Mouse (Mus musculus): ENCODE results near the gene Stat4.

The Stat4 gene

DNA sequence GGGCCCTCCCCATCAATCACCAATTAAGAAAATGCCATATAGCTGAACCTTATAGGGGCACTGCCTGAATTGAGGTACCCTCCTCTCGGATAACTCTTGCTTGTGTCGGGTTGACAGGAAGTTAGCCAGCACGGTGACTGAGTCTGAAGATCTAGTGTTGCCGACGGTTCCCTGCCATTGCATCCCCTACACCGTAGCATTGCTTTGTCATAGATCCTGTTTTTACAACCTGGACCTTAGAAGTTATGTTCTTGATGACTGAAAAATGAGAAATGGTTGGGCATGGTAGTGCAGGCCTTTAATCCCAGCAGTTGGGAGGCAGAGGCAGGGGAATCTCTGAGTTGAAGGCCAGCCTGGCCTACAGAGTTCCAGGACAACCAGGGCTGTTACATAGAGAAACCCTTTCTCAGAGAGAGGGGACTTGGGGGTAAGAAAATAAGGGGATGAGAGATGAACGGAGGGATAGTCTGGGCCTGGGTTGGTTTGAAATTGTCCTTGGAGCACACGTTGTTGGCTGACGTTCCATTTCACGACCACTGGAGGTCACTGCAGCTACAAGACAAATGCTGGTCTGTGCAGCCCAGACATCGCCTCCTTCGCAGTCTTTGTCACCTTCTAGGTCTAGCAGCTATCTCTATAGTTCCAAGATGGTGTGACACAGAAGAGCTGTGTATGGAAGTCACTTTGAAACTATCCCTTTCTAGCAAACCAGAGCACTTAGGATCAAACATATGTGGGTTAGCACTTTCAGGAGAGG is 159.4 kb downstream of the Stat4 start:
- peak; percentile 67 for DNase-seq (ENCODE audit: low read depth)

DNA sequence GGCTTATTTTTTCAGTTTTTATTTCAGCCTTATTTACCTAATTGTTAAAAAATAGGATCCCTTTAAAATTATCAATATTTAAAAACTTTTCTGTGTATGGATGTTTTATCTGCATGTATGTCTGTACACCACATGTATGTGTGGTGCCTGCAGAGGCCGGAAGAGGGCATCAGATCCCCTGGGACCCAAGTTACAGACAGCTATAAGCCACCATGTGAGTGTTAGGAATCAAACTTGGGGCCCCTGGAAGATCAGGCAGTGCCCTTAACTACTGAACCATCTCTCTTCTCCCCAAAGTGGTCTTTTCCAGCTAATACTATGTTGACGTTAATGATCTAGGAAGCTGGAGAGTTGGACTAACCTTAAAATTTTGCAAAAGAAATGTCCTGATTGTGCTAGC is 160.5 kb downstream of the Stat4 start:
- DNase-seq (ENCODE audit: low read depth): no peak

DNA sequence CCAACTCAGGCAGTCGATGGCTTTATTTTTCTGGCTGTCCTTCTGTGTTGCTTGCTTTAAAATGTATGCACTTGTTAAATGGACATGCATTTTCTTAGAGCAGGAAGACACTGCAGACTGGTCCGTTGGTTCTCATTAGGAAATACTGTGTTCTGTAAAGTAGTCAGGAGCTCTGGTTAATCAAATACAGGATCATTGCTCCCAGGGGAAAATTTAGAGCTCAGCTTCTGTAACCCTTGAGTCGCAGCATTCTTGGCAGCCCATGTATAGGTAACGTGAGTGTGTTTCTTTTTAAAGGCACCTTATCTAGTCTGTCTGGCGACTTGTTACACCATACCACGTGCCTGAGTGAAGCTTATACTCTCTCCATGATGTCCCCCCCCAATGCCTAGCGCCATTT is 161.2 kb downstream of the Stat4 start:
- DNase-seq (ENCODE audit: low read depth): no peak

DNA sequence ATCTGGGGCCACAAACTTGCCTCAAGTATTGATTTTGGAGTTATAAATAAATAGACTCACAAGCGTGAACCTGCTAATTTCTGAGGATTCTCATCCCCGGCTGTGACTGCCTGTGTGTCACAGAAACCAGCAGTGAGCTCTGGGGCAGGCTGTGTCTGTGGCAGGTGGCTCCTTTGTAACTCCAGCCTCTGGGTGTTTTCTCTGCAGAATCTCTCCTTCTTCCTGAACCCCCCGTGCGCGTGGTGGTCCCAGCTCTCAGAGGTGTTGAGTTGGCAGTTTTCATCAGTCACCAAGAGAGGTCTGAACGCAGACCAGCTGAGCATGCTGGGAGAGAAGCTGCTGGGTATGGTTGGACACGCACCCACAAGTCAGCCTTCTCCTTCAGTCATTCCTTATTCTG is 161.7 kb downstream of the Stat4 start:
- DNase-seq (ENCODE audit: low read depth): no peak

DNA sequence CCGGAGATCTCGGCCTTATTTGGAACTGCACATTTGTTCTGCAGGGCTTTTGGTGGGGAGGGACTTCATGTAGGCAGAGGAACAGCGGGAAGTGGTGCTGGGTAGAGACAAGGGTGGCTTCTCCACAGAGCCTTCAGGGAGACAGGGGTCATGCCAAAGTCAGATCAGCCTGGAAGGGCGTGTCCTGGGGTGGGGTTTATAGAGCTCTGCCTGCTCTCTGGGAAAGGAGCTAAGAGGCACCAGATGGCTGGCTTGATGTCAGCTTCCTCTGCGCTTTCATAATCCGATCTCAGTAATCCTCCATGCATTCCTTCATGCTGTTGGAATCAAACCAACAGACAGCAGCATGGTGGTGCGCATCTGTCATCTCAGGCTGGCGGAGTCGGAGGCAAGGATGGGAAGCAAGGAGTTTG is 163.0 kb downstream of the Stat4 start:
- DNase-seq (ENCODE audit: low read depth): peak; percentile 39

DNA sequence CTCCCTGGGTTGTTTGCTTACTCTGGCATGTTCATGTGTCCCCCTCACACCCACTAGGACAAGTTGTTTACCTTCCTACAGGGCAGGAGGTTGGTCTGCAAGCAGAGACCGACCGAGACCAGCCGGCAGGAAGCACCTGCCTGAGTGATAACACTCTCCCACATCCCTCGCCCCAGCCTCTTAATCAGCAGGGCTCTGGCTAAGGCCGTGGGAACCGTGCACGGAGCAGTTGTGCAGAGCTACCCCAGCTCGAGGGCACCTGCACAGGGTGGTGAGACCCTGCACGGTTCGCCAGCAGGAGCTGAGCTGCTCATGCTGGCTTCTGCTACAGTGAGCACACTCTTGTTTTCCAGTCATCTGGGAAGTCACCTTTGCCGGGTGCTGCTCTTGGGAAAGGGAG is 163.7 kb downstream of the Stat4 start:
- DNase-seq (ENCODE audit: low read depth): peak; percentile 38

DNA sequence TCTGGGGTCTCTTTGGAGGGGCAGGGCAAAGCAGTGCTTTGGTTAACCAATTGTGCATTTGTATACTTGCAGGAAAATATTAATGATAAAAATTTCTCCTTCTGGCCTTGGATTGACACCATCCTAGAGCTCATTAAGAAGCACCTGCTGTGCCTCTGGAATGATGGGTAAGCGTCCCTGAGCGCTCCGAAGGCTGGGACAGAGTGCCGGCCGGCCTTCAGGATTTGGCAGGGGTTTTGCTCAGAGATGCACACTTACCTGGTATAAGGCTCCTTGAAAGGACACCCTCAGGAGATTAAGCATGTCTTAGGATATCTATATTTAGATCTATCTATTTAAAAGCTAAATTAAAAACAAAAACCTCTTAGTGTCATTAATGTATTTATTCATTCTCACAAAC is 164.2 kb downstream of the Stat4 start:
- DNase-seq (ENCODE audit: low read depth): no peak

DNA sequence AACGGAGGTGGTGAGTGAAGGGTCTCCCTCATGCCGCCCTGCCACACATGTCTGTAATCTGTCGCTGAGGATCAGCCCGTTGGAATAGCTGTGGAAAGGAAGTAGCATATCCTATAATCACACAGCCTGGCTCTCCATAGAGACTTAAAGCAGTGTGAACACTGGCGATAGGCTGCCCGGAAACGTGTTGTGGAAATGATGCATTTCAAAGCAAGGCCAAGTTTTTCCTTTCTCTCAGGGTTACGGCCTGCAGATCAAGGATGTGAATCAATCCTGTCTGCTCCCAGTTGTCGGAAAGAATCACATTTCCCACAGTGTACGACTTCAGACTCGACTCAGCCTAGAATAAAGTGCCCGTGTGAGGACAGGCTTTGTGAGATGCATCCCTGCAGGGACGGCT is 165.4 kb downstream of the Stat4 start:
- DNase-seq (ENCODE audit: low read depth): no peak

DNA sequence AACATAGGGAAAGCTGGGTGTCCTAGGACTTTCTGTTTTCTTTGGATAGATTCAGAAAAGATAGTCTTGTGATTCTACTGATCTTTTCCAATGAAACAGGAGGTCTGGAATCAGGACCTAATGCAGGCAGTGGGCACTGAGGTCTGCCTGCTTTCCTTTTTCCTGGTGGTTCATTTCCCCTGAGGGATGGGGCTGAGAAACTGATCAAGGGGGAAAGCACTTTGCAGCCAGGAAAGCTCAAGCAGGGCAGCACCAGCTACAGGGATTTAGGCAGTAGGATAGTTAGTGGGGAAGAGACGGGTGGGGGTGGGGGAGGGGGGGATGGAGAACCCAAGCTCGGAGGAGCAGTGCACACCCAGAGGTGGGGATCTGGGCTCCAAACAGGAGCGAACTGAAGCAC is 166.0 kb downstream of the Stat4 start:
- no peak for DNase-seq (ENCODE audit: low read depth)

DNA sequence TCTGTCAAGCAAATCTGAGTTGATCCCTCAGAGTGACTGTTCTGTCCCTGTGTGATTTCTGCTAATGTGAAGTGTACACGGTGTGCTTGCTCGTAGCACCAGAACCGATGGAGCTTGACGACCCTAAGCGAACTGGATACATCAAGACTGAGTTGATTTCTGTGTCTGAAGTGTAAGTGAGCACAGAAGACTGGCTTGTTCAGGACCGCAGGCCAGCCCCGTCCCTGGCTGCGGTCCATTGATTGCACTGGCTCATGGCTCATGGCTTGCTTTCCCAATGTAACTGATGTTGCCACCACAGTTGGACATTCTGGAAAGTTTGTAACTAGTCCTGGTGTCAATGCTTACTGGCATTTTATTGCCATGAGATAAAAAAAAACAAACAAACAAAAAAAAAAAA is 167.9 kb downstream of the Stat4 start:
- DNase-seq (ENCODE audit: low read depth): no peak

DNA sequence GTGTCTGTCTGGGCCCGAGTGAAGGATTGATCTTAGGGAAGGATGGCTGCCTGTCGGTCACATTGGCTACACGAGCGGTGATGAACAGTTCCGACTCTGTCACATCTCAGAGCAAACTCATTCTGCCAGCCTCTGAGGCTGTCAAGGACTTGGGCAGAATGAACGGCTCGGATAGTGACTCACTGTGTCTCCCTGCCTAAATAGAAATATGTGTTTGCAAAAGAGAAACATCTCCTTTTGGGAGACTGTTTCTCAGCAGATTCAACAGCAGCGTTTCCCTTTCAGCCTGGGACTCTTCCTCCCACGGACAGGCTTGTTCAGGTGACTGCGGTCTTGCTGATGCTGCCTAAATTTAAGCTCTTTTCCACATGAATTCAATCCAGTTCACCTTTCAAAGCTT is 169.4 kb downstream of the Stat4 start:
- DNase-seq (ENCODE audit: low read depth): no peak
